Comparison of ENCODE assay signal across 22 mouse cellular contexts in the genomic region with DNA sequence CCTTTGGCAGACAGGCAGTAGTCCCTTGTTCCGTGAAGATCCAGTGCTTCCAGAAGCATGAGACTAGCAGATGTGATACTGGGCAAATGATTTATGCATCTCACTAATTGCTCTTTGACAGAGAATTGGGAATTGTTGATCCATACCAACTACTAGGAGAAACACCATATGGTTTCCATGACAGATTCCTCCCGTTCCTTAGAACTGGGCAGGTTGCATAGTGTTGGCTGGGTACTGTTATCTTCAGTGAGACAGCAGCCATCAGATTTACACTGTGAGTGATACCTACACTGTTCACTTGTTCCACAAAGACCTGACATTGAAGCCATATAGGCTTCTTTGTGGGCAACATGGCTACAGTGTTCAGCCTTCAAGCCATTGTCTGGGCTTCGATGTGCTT.
DNase-seq lines count a peak whose midpoint lies in the region; ATAC-seq and TF ChIP-seq lines count a peak whose summit lies in the region.
"Had no signal": no experiment of that assay in that cellular context is flagged by ENCODE, and none has a peak within 500 bp of the region (broad histone marks: within the 10 kb centered on the region; RNA-seq: fewer than 3 reads in every experiment).

No protein-coding gene starts in this region.

- no peak for TF ChIP-seq EP300 in stomach, postnatal 0 days (optimal IDR thresholded peaks at IDR 0.05)

- H3K9me3 ChIP-seq in heart, embryonic 15.5 days (replicated peaks): no peaks in the 10 kb centered on the region
- H3K9me3 ChIP-seq in heart, embryonic 11.5 days (replicated peaks; ENCODE audit: control insufficient read depth, low read length): no peaks in the 10 kb centered on the region
- H3K9me3 ChIP-seq in lung, embryonic 15.5 days: no peaks in the 10 kb centered on the region
- H3K9me3 ChIP-seq in forebrain, postnatal 0 days (ENCODE audit: low read length): no peaks in the 10 kb centered on the region
- no peaks in the 10 kb centered on the region for H3K9me3 ChIP-seq in stomach, postnatal 0 days (ENCODE audit: control insufficient read depth, low read length)
- H3K9me3 ChIP-seq: embryonic facial prominence, embryonic 12.5 days; heart, embryonic 10.5 days; hindbrain, embryonic 12.5 days; neural tube, embryonic 15.5 days had no signal

- no peak overlapping the region for H3K4me2 ChIP-seq in heart, embryonic 15.5 days
- H3K4me2 ChIP-seq in heart, embryonic 11.5 days: no peak overlapping the region
- no peak overlapping the region for H3K4me2 ChIP-seq in lung, embryonic 15.5 days
- no peak overlapping the region for H3K4me2 ChIP-seq in forebrain, postnatal 0 days (ENCODE audit: low read depth)
- H3K4me2 ChIP-seq in stomach, postnatal 0 days (replicated peaks; ENCODE audit: low read depth): no peak overlapping the region
- H3K4me2 ChIP-seq: embryonic facial prominence, embryonic 12.5 days; hindbrain, embryonic 12.5 days; neural tube, embryonic 15.5 days had no signal

- TF ChIP-seq CTCF in forebrain, postnatal 0 days (IDR thresholded peaks at IDR 0.05; ENCODE audit: low read depth): no peak
- TF ChIP-seq CTCF in stomach, postnatal 0 days (IDR thresholded peaks at IDR 0.05; ENCODE audit: low read depth): no peak

- no peaks in the 10 kb centered on the region for H3K36me3 ChIP-seq in heart, embryonic 15.5 days
- no peaks in the 10 kb centered on the region for H3K36me3 ChIP-seq in heart, embryonic 11.5 days (ENCODE audit: control insufficient read depth, insufficient read depth, low read length)
- no peaks in the 10 kb centered on the region for H3K36me3 ChIP-seq in lung, embryonic 15.5 days
- H3K36me3 ChIP-seq in forebrain, postnatal 0 days (ENCODE audit: insufficient read depth): no peaks in the 10 kb centered on the region
- no peaks in the 10 kb centered on the region for H3K36me3 ChIP-seq in stomach, postnatal 0 days (ENCODE audit: control insufficient read depth, insufficient read depth, low read length)
- H3K36me3 ChIP-seq: embryonic facial prominence, embryonic 12.5 days; heart, embryonic 10.5 days; hindbrain, embryonic 12.5 days; neural tube, embryonic 15.5 days had no signal

- H3K27ac ChIP-seq in heart, embryonic 15.5 days: peak overlapping the region; percentile 46; the same call in 1 of the 2 replicates
- no peak overlapping the region for H3K27ac ChIP-seq in heart, embryonic 11.5 days (ENCODE audit: low read depth, low read length)
- peak overlapping the region; percentile 83 for H3K27ac ChIP-seq in lung, embryonic 15.5 days
- H3K27ac ChIP-seq in forebrain, postnatal 0 days (ENCODE audit: low read depth, low read length): no peak overlapping the region
- H3K27ac ChIP-seq in stomach, postnatal 0 days (replicated peaks): peak overlapping the region; percentile 73
- H3K27ac ChIP-seq: embryonic facial prominence, embryonic 12.5 days; heart, embryonic 10.5 days; hindbrain, embryonic 12.5 days; kidney, postnatal 0 days; liver, embryonic 14.5 days; neural tube, embryonic 15.5 days had no signal

- H3K4me1 ChIP-seq in heart, embryonic 15.5 days (replicated peaks): peaks cover 27% of the 10 kb centered on the region
- H3K4me1 ChIP-seq in heart, embryonic 11.5 days (ENCODE audit: control insufficient read depth, insufficient read depth, low read length): peaks cover 22% of the 10 kb centered on the region
- peaks cover 65% of the 10 kb centered on the region for H3K4me1 ChIP-seq in lung, embryonic 15.5 days
- no peaks in the 10 kb centered on the region for H3K4me1 ChIP-seq in forebrain, postnatal 0 days (ENCODE audit: insufficient read depth)
- H3K4me1 ChIP-seq in stomach, postnatal 0 days (replicated peaks; ENCODE audit: control insufficient read depth, insufficient read depth): peaks cover 21% of the 10 kb centered on the region

- DNase-seq in lung, postnatal 36 days: no peak
- no peak for DNase-seq in forebrain, postnatal 0 days
- DNase-seq in stomach, postnatal 0 days (ENCODE audit: low spot score): no peak
- DNase-seq in cerebellum, adult 9-11 months: no peak
- DNase-seq: B cell, adult 2 months; embryo, embryonic 11 days; kidney, postnatal 4 days; midbrain, embryonic 14.5 days; retina, postnatal 1 day; right cerebral cortex, postnatal 14 days; spleen, adult 18-20 months; thymus, postnatal 4 days had no signal

- H3K9ac ChIP-seq in heart, embryonic 15.5 days: no peak overlapping the region
- no peak overlapping the region for H3K9ac ChIP-seq in heart, embryonic 11.5 days (ENCODE audit: low read depth, low read length)
- no peak overlapping the region for H3K9ac ChIP-seq in lung, embryonic 15.5 days
- no peak overlapping the region for H3K9ac ChIP-seq in forebrain, postnatal 0 days
- no peak overlapping the region for H3K9ac ChIP-seq in stomach, postnatal 0 days (ENCODE audit: low read length)
- H3K9ac ChIP-seq: embryonic facial prominence, embryonic 12.5 days; hindbrain, embryonic 12.5 days; liver, embryonic 14.5 days; neural tube, embryonic 15.5 days had no signal

- H3K4me3 ChIP-seq in heart, embryonic 15.5 days: no peak overlapping the region
- no peak overlapping the region for H3K4me3 ChIP-seq in heart, embryonic 11.5 days (ENCODE audit: low read depth, low read length)
- H3K4me3 ChIP-seq in lung, embryonic 15.5 days: no peak overlapping the region
- H3K4me3 ChIP-seq in forebrain, postnatal 0 days (ENCODE audit: low read depth, low read length): no peak overlapping the region
- H3K4me3 ChIP-seq in stomach, postnatal 0 days (ENCODE audit: low read depth, low read length): no peak overlapping the region
- H3K4me3 ChIP-seq: embryonic facial prominence, embryonic 12.5 days; heart, embryonic 10.5 days; hindbrain, embryonic 12.5 days; neural tube, embryonic 15.5 days had no signal

- no peak for ATAC-seq in heart, embryonic 15.5 days (replicated peaks; ENCODE audit: insufficient number of reproducible peaks, insufficient read depth, low FRiP score, low read depth)
- ATAC-seq in heart, embryonic 11.5 days (replicated peaks; ENCODE audit: insufficient number of reproducible peaks, low FRiP score, low TSS enrichment): no peak
- ATAC-seq in lung, embryonic 15.5 days (ENCODE audit: borderline replicate concordance, extremely low read depth, low FRiP score, low TSS enrichment): no peak
- peak; percentile 32; the same call in 1 of the 2 replicates for ATAC-seq in forebrain, postnatal 0 days
- no peak for ATAC-seq in stomach, postnatal 0 days (ENCODE audit: low FRiP score, low TSS enrichment)
- ATAC-seq: activated CD4-positive, CD25-positive, alpha-beta regulatory T cell, adult 4 months had no signal

- H3K27me3 ChIP-seq in heart, embryonic 15.5 days: no peaks in the 10 kb centered on the region
- H3K27me3 ChIP-seq in heart, embryonic 11.5 days (ENCODE audit: control insufficient read depth, insufficient read depth, low read length): no peaks in the 10 kb centered on the region
- no peaks in the 10 kb centered on the region for H3K27me3 ChIP-seq in lung, embryonic 15.5 days
- no peaks in the 10 kb centered on the region for H3K27me3 ChIP-seq in forebrain, postnatal 0 days (ENCODE audit: insufficient read depth, low read length)
- no peaks in the 10 kb centered on the region for H3K27me3 ChIP-seq in stomach, postnatal 0 days (ENCODE audit: control insufficient read depth, insufficient read depth, low read length)
- H3K27me3 ChIP-seq: embryonic facial prominence, embryonic 12.5 days had no signal

- WGBS in heart, embryonic 15.5 days: 95% methylated on average over 3 of the region's 3 CpGs
- WGBS in heart, embryonic 11.5 days (ENCODE audit: insufficient replicate concordance): 81% methylated on average over 3 of the region's 3 CpGs
- 82% methylated on average over 3 of the region's 3 CpGs for WGBS in lung, embryonic 15.5 days
- 66% methylated on average over 3 of the region's 3 CpGs for WGBS in forebrain, postnatal 0 days
- 74% methylated on average over 3 of the region's 3 CpGs for WGBS in stomach, postnatal 0 days

Comparison
In these comparisons a context has a peak if more than half of its experiments do, and no peak if none do; other contexts are left out.
1. H3K27ac ChIP-seq: peak in heart, embryonic 15.5 days (single experiment), lung, embryonic 15.5 days (single experiment) and stomach, postnatal 0 days (single experiment); none in heart, embryonic 11.5 days (single experiment) and forebrain, postnatal 0 days (single experiment).